Mouse (Mus musculus): ENCODE measurements around the gene Hsp90ab1.

GRCm38 (mm10) chr17:45559732-45560525, 13.1 kb downstream of the Hsp90ab1 start:
- TF ChIP-seq POLR2A (IDR thresholded peaks at IDR 0.05; ENCODE audit: low read depth, low read length) (no peak), CTCF (IDR thresholded peaks at IDR 0.05; ENCODE audit: borderline replicate concordance, insufficient read depth, low read length) (no peak)
